Mouse (Mus musculus) large intestine, adult 2 months (tissue): ENCODE measurements around the gene Gm3727. TPM values are rescaled to one million over a fixed set of nuclear protein-coding genes. Genes with fewer than 3 reads are reported as not detected.
"Not testable (repeated sequence)": the region's sequence is repeated elsewhere in the genome, so short reads cannot be mapped to it uniquely, and the experiment has no call there.

Experiments
- DNase-seq: peaks from one replicate; pipeline ENCODE4 v3.0.0-alpha.2; 2012; ENCODE audit warnings: low read depth, low spot score
- WGBS: fragments of 180-500 bp; shearing (Covaris S2); methylation state at CpG from one replicate; pipeline ENCODE4 v1.1.7; 2018; 5-methylcytosine and 5-hydroxymethylcytosine counted together
- polyA plus RNA-seq: library from polyadenylated mRNA; depleted of rRNA; stranded (reverse); fragments of >200 nt; gene quantifications from 2 replicates; pipeline ENCODE4 v1.2.3, GENCODE M21; 2012; rRNA removed

Gene Gm3727
- polyA plus RNA-seq = not detected in 2 replicates

- 53% methylated on average over 3 of the region's 3 CpGs for WGBS
- DNase-seq = not testable (repeated sequence)
Observed at GRCm38 (mm10) chr14:7264614-7265013, at the start of gene Gm3727. Gene Gm3727, minus strand, starts transcription at chr14:7264714.

- not testable (repeated sequence) for DNase-seq
- WGBS = 5% methylated on average over 8 of the region's 10 CpGs
Observed at GRCm38 (mm10) chr14:7243498-7243897, 21.0 kb downstream of the Gm3727 start.

Other genes starting within 250 kb of the Gm3727 start
- 0.14 TPM in 1 of 2 replicates, not detected in the other for gene Gm10406, start 237.3 kb downstream of the Gm3727 start, polyA plus RNA-seq
- not detected in 2 replicates for gene Gm3685, start 219.7 kb downstream of the Gm3727 start, polyA plus RNA-seq
- not detected in 2 replicates for gene Gm3696, start 164.1 kb downstream of the Gm3727 start, polyA plus RNA-seq
- gene Gm6676, start 139.3 kb downstream of the Gm3727 start, polyA plus RNA-seq = not detected in 2 replicates
- 0.11 TPM in 1 of 2 replicates, not detected in the other for gene Gm3512, start 90.2 kb downstream of the Gm3727 start, polyA plus RNA-seq
- gene Gm16434, start 70.2 kb downstream of the Gm3727 start, polyA plus RNA-seq = not detected in 2 replicates
- 0.26 TPM in 1 of 2 replicates, not detected in the other for gene Gm3739, start 50.3 kb upstream of the Gm3727 start, polyA plus RNA-seq
- gene Gm5797, start 67.7 kb upstream of the Gm3727 start, polyA plus RNA-seq = not detected in 2 replicates
- not detected in 2 replicates for gene Gm8374, start 100.4 kb upstream of the Gm3727 start, polyA plus RNA-seq
- gene Gm3755, start 186.2 kb upstream of the Gm3727 start, polyA plus RNA-seq = not detected in 2 replicates
- gene Gm3752, start 219.0 kb upstream of the Gm3727 start, polyA plus RNA-seq = not detected in 2 replicates